Mouse (Mus musculus): ENCODE data around the gene Hist1h2bk.
A peak's percentile ranks its signal among the peaks of the same experiment; 100 is the strongest.
"Not testable (repeated sequence)": the region's sequence is repeated elsewhere in the genome, so short reads cannot be mapped to it uniquely, and the experiment has no call there.

DNA sequence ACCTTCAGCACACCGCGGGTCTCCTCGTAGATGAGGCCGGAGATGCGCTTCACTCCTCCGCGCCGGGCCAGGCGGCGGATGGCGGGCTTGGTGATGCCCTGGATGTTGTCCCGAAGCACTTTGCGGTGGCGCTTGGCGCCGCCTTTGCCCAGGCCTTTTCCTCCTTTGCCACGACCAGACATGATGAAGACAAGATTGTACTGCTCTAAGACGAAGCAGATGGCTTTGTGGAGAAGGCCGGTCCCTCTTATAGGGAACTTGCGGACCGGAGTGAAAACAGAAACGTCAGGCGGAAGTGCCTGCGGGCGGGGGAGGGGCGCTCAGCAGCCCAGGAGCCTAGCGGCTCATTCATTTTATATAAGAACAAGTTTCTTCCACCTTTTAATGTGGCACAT, 5.5 kb downstream of the Hist1h2bk start, which contains the start of gene Hist1h4i:
- TF ChIP-seq POLR2A (IDR thresholded peaks at IDR 0.05; ENCODE audit: insufficient read length, low read depth) (peak; percentile 92), POLR2AphosphoS2 (IDR thresholded peaks at IDR 0.05; ENCODE audit: insufficient read length, low read depth) (peak; percentile 98), SRF (IDR thresholded peaks at IDR 0.05; ENCODE audit: control insufficient read depth, insufficient read length, low read depth) (peak; percentile 25)
- TF ChIP-seq MAX (IDR thresholded peaks at IDR 0.05; ENCODE audit: low read depth); CEBPB (IDR thresholded peaks at IDR 0.05; ENCODE audit: insufficient read depth, poor library complexity, severe bottlenecking); REST (IDR thresholded peaks at IDR 0.05; ENCODE audit: insufficient read depth, insufficient read length); MYOG (IDR thresholded peaks at IDR 0.05; ENCODE audit: control insufficient read depth in 1 of 3, insufficient read depth in 1 of 3, insufficient read length in 2 of 3, low read depth in 2 of 3); E2F4 (IDR thresholded peaks at IDR 0.05; ENCODE audit: insufficient read depth); USF1 (IDR thresholded peaks at IDR 0.05; ENCODE audit: low read depth); MYOD1 (IDR thresholded peaks at IDR 0.05; ENCODE audit: control insufficient read depth in 1 of 3, insufficient read length in 2 of 3, low read depth in 2 of 3): not testable (repeated sequence)

All from myocyte (in vitro differentiated cells).